Mouse (Mus musculus) neural tube, embryonic 15.5 days (tissue): ENCODE results near the gene Pde4b. TPM values are rescaled to one million over a fixed set of nuclear protein-coding genes. Genes with fewer than 3 reads are reported as not detected.

Source experiments
- ATAC-seq: fragments of 200-750 bp; cut with Nextera tagmentation; 2 replicates; pipeline ENCODE4 v1.8.0; 2017; ENCODE audit warnings: mild to moderate bottlenecking, moderate TSS enrichment, moderate library complexity; ENCODE audit not compliant: low FRiP score
- H3K27ac ChIP-seq: fragments of 300-500 bp; sonication (generic); replicated peaks from 2 replicates; pipeline ENCODE4 v1.5.1; 2015; ENCODE audit warnings: mild to moderate bottlenecking, inconsistent platforms
- H3K27me3 ChIP-seq: fragments of 300-500 bp; sonication (generic); replicated peaks from 2 replicates; pipeline ENCODE4 v1.6.1; 2015; ENCODE audit warnings: inconsistent platforms
- H3K36me3 ChIP-seq: fragments of 300-500 bp; sonication (generic); 2 replicates; pipeline ENCODE4 v1.6.1; 2015; ENCODE audit warnings: inconsistent platforms
- H3K4me1 ChIP-seq: fragments of 300-500 bp; sonication (generic); 2 replicates; pipeline ENCODE4 v1.6.1; 2015; ENCODE audit warnings: inconsistent platforms
- H3K4me2 ChIP-seq: fragments of 300-500 bp; sonication (generic); 2 replicates; pipeline ENCODE4 v1.6.1; 2015; ENCODE audit warnings: inconsistent platforms, mild to moderate bottlenecking, moderate library complexity
- H3K4me3 ChIP-seq: fragments of 300-500 bp; sonication (generic); replicated peaks from 2 replicates; pipeline ENCODE4 v1.5.1; 2015; ENCODE audit warnings: mild to moderate bottlenecking, inconsistent platforms
- H3K9ac ChIP-seq: fragments of 300-500 bp; sonication (generic); replicated peaks from 2 replicates; pipeline ENCODE4 v1.6.1; 2015; ENCODE audit warnings: mild to moderate bottlenecking, inconsistent platforms
- H3K9me3 ChIP-seq: fragments of 300-500 bp; sonication (generic); replicated peaks from 2 replicates; pipeline ENCODE4 v1.6.1; 2016; ENCODE audit warnings: inconsistent platforms
- WGBS: fragments of 180-500 bp; shearing (Covaris S2); methylation state at CpG from one replicate; pipeline ENCODE4 v1.1.7; 2015; ENCODE audit warnings: mixed read lengths; 5-methylcytosine and 5-hydroxymethylcytosine counted together
- polyA plus RNA-seq: library from polyadenylated mRNA; unstranded; fragments of >200 nt; fragmentation: Nextera tagmentation; extraction: Ambion mirVana; gene quantifications from 2 replicates; pipeline ENCODE4 v1.2.1, GENCODE M21; 2015

The Pde4b gene
- polyA plus RNA-seq, 1 experiment from 2014 or later = 40.9 TPM

DNA sequence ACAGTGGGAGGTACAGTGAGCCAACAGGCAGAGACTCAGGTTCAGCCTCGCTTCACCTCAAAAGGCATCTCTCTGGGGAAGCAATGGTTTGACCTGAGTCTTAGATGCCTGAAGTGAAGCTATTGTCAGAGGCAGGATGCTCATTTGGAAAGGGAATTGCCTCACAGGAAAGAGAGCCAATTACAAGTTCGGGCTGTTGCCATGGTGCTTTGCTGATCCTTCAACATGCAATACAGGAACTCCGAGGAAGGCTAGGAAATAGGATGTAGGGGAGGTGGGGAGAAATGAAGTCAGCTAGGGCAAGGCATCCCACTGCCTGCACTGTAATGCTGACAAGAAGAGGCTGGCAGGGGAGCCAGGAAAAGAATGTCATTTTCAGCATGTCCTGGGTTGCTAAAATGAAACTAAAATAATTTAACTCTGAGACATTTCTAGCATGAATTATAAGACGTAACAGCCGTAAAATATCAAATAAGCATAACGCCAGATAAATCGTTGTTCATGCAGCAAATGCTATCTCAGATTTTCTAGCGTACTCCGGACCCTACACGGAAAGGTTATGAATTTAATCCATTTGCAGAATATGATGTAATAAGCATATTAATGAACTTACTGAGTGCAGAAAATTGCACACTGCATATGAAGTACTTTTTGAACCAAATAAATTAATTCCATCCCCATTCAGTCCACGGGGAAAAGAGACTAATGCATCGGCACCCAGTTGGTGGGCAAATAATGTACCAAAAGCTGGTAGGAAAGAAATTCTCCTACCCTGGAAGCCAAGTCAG is 501.5 kb downstream of the Pde4b start:
- peak overlapping the region; percentile 70 for H3K27ac ChIP-seq
- H3K36me3 ChIP-seq = no peaks in the 10 kb centered on the region
- H3K27me3 ChIP-seq = no peaks in the 10 kb centered on the region
- peak overlapping the region; percentile 34 for H3K4me3 ChIP-seq
- H3K4me2 ChIP-seq = peak overlapping the region; percentile 53
- H3K9me3 ChIP-seq = no peaks in the 10 kb centered on the region
- H3K4me1 ChIP-seq = peaks cover 52% of the 10 kb centered on the region
- 20% methylated on average over 12 of the region's 12 CpGs for WGBS
- ATAC-seq = peak; percentile 72
- H3K9ac ChIP-seq = peak overlapping the region; percentile 46

DNA sequence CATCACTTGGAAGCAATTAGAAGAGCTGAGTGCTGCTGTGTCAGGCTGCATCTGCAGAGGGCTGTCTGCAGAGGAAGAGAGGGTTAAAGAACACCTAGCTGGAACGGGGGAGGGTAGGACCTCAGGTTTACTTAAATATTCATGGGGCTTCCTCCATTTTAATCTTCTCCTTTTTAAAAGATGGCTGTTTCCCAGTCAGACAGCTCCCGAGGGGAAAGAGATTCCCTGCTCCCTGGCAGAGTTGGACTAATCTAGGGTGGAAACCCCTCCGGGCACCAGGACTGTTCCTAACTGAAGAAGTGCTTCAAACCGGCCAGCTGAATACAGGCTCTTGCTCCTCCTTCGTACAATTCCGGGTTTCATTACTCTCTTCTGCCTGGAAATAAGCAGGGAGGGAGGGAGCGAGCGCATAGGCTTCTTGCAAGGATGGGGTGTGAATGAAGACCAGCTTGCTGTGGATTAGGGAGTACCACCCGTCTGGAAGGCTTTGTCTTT is 502.2 kb downstream of the Pde4b start:
- Histone ChIP-seq H3K9me3 (no peaks in the 10 kb centered on the region), H3K4me1 (peaks cover 56% of the 10 kb centered on the region), H3K9ac (peak overlapping the region; percentile 46), H3K27ac (peak overlapping the region; percentile 70), H3K4me3 (peak overlapping the region; percentile 34), H3K27me3 (no peaks in the 10 kb centered on the region), H3K4me2 (peak overlapping the region; percentile 53), H3K36me3 (no peaks in the 10 kb centered on the region)
- 4% methylated on average over 9 of the region's 9 CpGs for WGBS
- ATAC-seq = peak; percentile 78

DNA sequence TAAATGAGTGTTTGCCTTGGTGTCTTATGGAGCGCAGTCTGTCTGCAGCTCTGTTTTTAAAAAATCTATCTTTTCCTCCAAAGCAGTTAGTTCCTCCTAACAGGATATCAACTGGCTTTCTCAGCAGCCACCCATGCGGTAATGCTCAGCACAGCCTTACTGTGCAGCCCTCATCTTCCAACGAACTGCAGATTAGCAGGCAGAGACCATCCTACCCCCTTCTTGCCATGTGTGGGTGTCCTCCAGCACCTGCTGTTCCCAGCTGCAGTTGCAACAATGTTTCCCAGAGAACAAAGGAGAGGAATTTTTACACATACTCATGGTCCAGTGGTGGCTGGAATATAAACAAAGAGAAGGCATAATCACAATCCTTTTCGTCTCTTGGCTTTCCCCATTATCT is 504.5 kb downstream of the Pde4b start:
- Histone ChIP-seq H3K27ac (peak overlapping the region; percentile 51), H3K9me3 (no peaks in the 10 kb centered on the region), H3K4me1 (peaks cover 53% of the 10 kb centered on the region), H3K27me3 (no peaks in the 10 kb centered on the region), H3K4me3 (peak overlapping the region; percentile 22), H3K9ac (peak overlapping the region; percentile 24; the same call in 1 of the 2 replicates), H3K4me2 (peak overlapping the region; percentile 41), H3K36me3 (peaks cover 6% of the 10 kb centered on the region; the same call in 1 of the 2 replicates)
- whole genome bisulfite sequencing = 32% methylated on average over 4 of the region's 4 CpGs
- ATAC-seq = peak; percentile 51; the same call in 1 of the 2 replicates

DNA sequence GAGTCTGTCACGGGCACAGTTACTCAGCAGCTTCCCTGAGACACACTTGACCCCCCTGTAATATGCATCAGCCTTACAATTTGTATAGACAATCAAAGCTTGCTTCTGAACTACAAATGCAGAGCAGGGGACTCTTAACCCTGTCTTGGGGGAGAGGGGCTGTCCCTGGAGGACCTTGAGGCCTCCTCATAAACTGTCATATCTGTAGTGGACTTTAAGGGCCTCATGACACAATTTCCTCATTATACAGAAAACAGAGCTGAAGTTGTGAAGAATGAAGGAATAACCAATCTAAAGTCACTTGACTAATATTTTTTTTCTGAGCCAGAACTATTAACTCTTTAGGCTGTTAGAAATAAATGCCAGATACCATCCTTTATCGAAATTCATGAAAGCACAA is 505.2 kb downstream of the Pde4b start:
- H3K36me3 ChIP-seq = peaks cover 12% of the 10 kb centered on the region; the same call in 1 of the 2 replicates
- peaks cover 53% of the 10 kb centered on the region for H3K4me1 ChIP-seq
- no peaks in the 10 kb centered on the region for H3K27me3 ChIP-seq
- ATAC-seq = no peak
- no peak overlapping the region for H3K9ac ChIP-seq
- H3K4me3 ChIP-seq = no peak overlapping the region
- peak overlapping the region; percentile 41 for H3K4me2 ChIP-seq
- 0 out of 2 replicates have a peak overlapping the region, but pooled peaks have one; percentile 51 for H3K27ac ChIP-seq
- no peaks in the 10 kb centered on the region for H3K9me3 ChIP-seq
- 63% methylated on average over 2 of the region's 2 CpGs for WGBS

DNA sequence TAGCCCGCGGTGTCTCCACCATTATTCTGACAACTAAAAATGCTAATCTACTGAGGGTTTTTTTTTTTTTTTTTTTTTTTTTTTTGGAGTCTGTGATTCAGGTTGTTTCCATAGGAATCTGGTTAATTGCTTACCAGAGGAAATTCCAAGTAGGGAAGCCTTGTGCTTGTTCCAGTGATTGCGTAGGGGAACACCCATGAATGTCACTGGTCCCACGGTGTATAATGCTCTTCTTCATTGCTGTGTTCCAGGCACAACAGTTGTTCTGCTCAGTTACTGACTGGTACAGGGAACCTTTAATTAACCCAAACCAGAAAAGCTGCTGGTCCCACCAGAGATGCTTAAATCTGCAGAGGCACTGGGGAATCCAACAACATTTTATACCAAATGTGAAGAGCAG is 506.3 kb downstream of the Pde4b start:
- no peak overlapping the region for H3K9ac ChIP-seq
- H3K27me3 ChIP-seq = no peaks in the 10 kb centered on the region
- H3K9me3 ChIP-seq = no peaks in the 10 kb centered on the region
- WGBS = 59% methylated on average over 4 of the region's 4 CpGs
- ATAC-seq = no peak
- H3K4me3 ChIP-seq = no peak overlapping the region
- no peak overlapping the region for H3K27ac ChIP-seq
- H3K36me3 ChIP-seq = peaks cover 14% of the 10 kb centered on the region; the same call in 1 of the 2 replicates
- H3K4me2 ChIP-seq = no peak overlapping the region
- H3K4me1 ChIP-seq = peaks cover 48% of the 10 kb centered on the region

DNA sequence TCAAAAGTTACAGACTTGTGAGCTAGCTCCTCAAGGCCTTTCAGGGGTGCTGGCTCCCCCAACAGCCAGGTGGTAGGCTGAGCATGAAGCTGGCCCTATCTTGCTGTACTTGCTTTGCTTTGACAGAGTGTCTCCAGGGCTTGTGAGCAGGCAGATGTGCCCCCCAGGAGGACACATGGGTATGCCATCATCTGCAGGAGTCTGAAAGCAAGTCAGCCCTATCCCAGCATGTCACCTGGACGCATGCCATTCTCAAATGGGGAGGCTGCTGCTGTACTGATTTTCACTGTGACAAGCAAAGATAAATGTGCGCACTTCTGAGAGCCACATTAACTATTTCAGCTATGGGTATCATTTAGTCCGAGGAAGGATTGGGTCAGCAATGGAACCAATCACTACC is 507.2 kb downstream of the Pde4b start:
- no peak for ATAC-seq
- 78% methylated on average over 3 of the region's 3 CpGs for WGBS
- Histone ChIP-seq H3K27me3 (no peaks in the 10 kb centered on the region), H3K4me3 (no peak overlapping the region), H3K4me2 (no peak overlapping the region), H3K36me3 (peaks cover 21% of the 10 kb centered on the region), H3K4me1 (peaks cover 39% of the 10 kb centered on the region), H3K27ac (no peak overlapping the region), H3K9me3 (no peaks in the 10 kb centered on the region), H3K9ac (no peak overlapping the region)

DNA sequence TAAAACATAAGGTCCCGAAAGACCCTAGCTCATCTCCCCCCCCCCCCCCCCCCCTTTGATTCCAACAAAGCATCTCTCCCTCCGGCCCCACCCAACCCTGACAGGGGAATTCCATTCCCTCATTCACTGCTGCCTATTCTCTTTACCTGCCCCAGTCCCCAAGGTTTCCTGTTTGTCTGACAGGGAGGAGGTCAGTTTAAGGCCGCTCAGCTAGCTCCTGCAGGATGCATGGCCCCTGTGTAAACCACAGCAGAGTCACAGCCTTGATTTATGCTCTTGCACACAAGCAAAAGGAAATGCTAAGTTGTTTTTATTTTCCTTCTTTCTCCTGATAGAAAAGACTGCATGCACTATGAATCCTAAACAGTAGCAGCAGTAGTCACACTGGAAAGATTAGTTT is 516.6 kb downstream of the Pde4b start:
- H3K9ac ChIP-seq = no peak overlapping the region
- H3K4me1 ChIP-seq = no peaks in the 10 kb centered on the region
- H3K4me2 ChIP-seq = no peak overlapping the region
- no peak overlapping the region for H3K27ac ChIP-seq
- H3K4me3 ChIP-seq = no peak overlapping the region
- H3K36me3 ChIP-seq = peaks cover 31% of the 10 kb centered on the region
- no peaks in the 10 kb centered on the region for H3K27me3 ChIP-seq
- no peaks in the 10 kb centered on the region for H3K9me3 ChIP-seq
- 49% methylated on average over 3 of the region's 3 CpGs for WGBS
- ATAC-seq = no peak

DNA sequence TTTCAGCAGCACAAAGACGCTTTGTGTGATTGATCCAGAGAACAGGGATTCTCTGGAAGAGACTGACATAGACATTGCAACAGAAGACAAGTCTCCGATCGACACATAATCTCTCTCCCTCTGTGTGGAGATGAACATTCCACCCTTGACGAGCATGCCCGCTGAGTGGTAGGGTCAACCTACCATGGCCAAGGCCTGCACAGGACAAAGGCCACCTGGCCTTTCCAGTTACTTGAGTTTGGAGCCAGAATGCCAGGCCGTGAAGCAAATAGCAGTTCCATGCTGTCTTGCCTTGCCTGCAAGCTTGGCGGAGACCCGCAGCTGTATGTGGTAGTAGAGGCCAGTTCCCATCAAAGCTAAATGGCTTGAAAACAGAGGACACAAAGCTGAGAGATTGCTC is 517.9 kb downstream of the Pde4b start:
- H3K27ac ChIP-seq = no peak overlapping the region
- H3K4me2 ChIP-seq = no peak overlapping the region
- no peak for ATAC-seq
- no peaks in the 10 kb centered on the region for H3K9me3 ChIP-seq
- no peak overlapping the region for H3K9ac ChIP-seq
- 96% methylated on average over 8 of the region's 8 CpGs for WGBS
- H3K4me3 ChIP-seq = no peak overlapping the region
- H3K36me3 ChIP-seq = peaks cover 27% of the 10 kb centered on the region
- no peaks in the 10 kb centered on the region for H3K27me3 ChIP-seq
- no peaks in the 10 kb centered on the region for H3K4me1 ChIP-seq

DNA sequence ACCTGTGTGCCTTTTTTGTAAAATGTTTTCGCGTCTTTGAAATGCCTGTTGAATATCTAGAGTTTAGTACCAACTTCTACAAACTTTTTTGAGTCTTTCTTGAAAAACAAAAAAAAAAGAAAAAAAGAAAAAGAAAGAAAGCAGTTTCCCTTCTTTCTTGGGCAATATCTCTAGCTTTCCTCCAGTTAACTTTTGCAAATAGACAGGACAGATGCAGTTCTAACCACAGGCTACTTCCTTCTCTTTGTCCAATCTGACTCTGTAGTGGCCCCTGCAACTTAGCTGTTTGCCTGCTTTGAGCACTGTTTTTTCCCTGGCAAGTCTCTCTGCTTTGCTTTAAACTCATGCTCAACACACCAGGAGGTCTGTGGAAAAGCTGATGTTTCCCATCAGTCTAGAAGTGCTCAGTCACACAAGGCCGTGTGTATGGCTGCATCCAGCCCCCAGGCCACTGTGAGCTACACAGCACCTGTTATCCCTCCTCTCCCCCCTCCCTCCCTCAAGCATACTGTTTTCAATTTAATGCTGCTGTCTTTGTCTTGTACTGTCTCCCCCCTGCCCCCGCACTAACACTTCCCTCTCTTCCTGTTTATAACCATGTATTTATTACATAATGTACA is 518.5 kb downstream of the Pde4b start:
- Histone ChIP-seq H3K4me2 (no peak overlapping the region), H3K27ac (no peak overlapping the region), H3K36me3 (peaks cover 27% of the 10 kb centered on the region), H3K4me3 (no peak overlapping the region), H3K9me3 (no peaks in the 10 kb centered on the region), H3K9ac (no peak overlapping the region), H3K4me1 (no peaks in the 10 kb centered on the region), H3K27me3 (no peaks in the 10 kb centered on the region)
- ATAC-seq = no peak
- 69% methylated on average over 4 of the region's 4 CpGs for WGBS

DNA sequence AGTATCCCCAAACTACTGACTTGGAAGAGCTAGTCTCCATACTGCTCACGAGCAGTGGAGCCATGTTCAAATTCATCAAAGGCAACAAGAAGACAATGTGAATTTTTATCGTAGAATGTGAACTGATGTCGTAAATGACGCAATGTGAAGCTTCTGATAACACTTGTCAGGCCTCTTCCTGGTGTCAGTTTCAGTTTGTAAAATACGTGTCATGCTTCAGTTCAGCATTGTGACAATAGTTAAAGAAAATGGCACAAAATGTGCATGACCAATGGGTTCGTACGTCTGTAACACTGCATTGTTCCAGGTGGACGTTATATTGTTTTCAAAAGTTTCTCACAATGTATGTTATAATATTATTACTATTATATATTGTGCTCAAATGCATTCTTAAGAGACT is 519.5 kb downstream of the Pde4b start:
- Histone ChIP-seq H3K9me3 (no peaks in the 10 kb centered on the region), H3K36me3 (peaks cover 24% of the 10 kb centered on the region), H3K4me3 (no peak overlapping the region), H3K27ac (no peak overlapping the region), H3K4me1 (no peaks in the 10 kb centered on the region), H3K27me3 (no peaks in the 10 kb centered on the region), H3K9ac (no peak overlapping the region), H3K4me2 (no peak overlapping the region)
- ATAC-seq = no peak
- 89% methylated on average over 8 of the region's 8 CpGs for WGBS

DNA sequence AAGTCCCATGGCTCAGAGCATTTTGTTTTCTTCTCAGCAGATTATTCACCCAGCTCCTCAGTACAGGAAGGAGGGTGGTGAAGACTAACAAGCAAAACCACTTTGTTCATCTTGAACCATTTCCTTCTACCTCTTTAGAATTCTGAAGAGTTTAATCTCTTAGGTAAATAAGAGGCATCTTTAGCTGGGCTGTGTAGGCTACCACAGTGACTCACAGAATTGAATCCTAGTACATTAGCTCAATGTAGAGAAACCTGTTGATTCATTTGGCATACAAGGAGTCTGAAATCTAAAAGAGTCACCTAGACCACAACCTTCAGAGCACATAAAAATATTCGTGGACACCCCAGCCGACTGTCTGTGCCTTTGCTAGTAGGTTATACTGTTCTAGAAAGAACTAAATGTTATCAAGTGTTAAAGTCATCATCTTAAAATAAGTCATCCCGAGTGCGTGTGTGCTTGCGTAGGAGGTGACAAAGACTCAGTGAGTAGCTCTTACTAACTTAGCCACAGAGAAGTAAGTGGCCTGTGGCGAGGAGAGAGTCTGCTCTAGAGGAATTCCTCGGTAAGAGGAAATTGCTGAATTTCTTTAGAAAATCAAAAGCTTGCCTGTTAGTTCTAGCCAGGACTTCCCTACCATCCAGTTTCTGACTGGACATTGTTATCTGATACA is 520.5 kb downstream of the Pde4b start:
- Histone ChIP-seq H3K4me2 (no peak overlapping the region), H3K4me1 (no peaks in the 10 kb centered on the region), H3K36me3 (peaks cover 19% of the 10 kb centered on the region), H3K9ac (no peak overlapping the region), H3K27ac (no peak overlapping the region), H3K27me3 (no peaks in the 10 kb centered on the region), H3K9me3 (no peaks in the 10 kb centered on the region), H3K4me3 (no peak overlapping the region)
- WGBS = 94% methylated on average over 7 of the region's 7 CpGs
- no peak for ATAC-seq
